Mouse (Mus musculus) effector memory CD4-positive, alpha-beta T cell, adult 5 months (primary cell): ENCODE results near the gene Tango6. TPM values are rescaled to one million over a fixed set of nuclear protein-coding genes. Genes with fewer than 3 reads are reported as not detected.

Experiments used
- polyA plus RNA-seq: library from polyadenylated mRNA; unstranded; fragments of 100-300 nt; shearing (Covaris generic); gene quantifications from one replicate; pipeline ENCODE4 v1.2.1, GENCODE M21; 2017

Tango6 gene
- 10.1 TPM for polyA plus RNA-seq

GRCm38 (mm10) chr8:106682971-106683668 lies at the start of gene Tango6:
TSS of gene Tango6 (plus strand) at chr8:106683068.

GRCm38 (mm10) chr8:106870051-106870450 lies 187.2 kb downstream of the Tango6 start, which contains the start of gene Has3:
TSS of gene Has3 (plus strand) at chr8:106870242.

GRCm38 (mm10) chr8:106893481-106894156 lies 210.8 kb downstream of the Tango6 start, which contains the start of gene Utp4:
TSS of gene Utp4 (plus strand) at chr8:106893636.

Other genes with a start within 250 kb of the Tango6 start
- not detected for gene 6030452D12Rik, start 182.5 kb upstream of the Tango6 start, polyA plus RNA-seq
- not detected for gene Cdh3, start 172.2 kb upstream of the Tango6 start, polyA plus RNA-seq
- 5.6 TPM for gene Gm10073, start 109.6 kb upstream of the Tango6 start, polyA plus RNA-seq
- 2.2 TPM for gene Cdh1, start 79.7 kb upstream of the Tango6 start, polyA plus RNA-seq
- gene Has3, start 187.2 kb downstream of the Tango6 start, polyA plus RNA-seq = not detected
- gene Utp4, start 210.6 kb downstream of the Tango6 start, polyA plus RNA-seq = 69.2 TPM